Mouse (Mus musculus) adrenal gland, adult 18-20 months (tissue): ENCODE data around the gene Abhd2. TPM values are rescaled to one million over a fixed set of nuclear protein-coding genes. Genes with fewer than 3 reads are reported as not detected.
A peak's percentile ranks its signal among the peaks of the same experiment; 100 is the strongest.

Experiments used
- DNase-seq, 2 experiments: peaks; one replicate each; pipeline ENCODE4 v3.0.0; 2021 to 2022; ENCODE audit warnings: low spot score in 2 of 2
- total RNA-seq, 2 experiments: library from RNA; stranded (reverse); gene quantifications; 1 replicate in 1 of 2; 2 replicates in 1 of 2; pipeline ENCODE4 v1.2.3; 2021

Gene Abhd2
- total RNA-seq, 2 experiments from 2014 or later, result 1,132 to 1,460 TPM

GRCm38 (mm10) chr7:79316069-79316695, 43.2 kb downstream of the Abhd2 start:
- DNase-seq, result no peak

- DNase-seq, result no peak
These were observed 44.6 kb downstream of the Abhd2 start for GRCm38 (mm10) chr7:79317576-79317975.

GRCm38 (mm10) chr7:79318110-79318801, 45.3 kb downstream of the Abhd2 start:
- DNase-seq, result no peak

- DNase-seq, result no peak
These were observed 50.9 kb downstream of the Abhd2 start for GRCm38 (mm10) chr7:79323855-79324254.

- no peak for DNase-seq
These were observed 55.8 kb downstream of the Abhd2 start for GRCm38 (mm10) chr7:79328769-79329168.

- no peak for DNase-seq
These were observed 58.2 kb downstream of the Abhd2 start for GRCm38 (mm10) chr7:79331197-79331596.

GRCm38 (mm10) chr7:79333419-79333818, 60.4 kb downstream of the Abhd2 start:
- DNase-seq, result no peak

GRCm38 (mm10) chr7:79336362-79336910, 63.4 kb downstream of the Abhd2 start:
- peak in 1 of 2 experiments; percentile 28 for DNase-seq

- DNase-seq, result peak; percentile 52 to 58
These were observed 72.9 kb downstream of the Abhd2 start for GRCm38 (mm10) chr7:79345902-79346301.

- DNase-seq, result no peak
These were observed 73.6 kb downstream of the Abhd2 start for GRCm38 (mm10) chr7:79346555-79347075.

- no peak for DNase-seq
These were observed 74.3 kb downstream of the Abhd2 start for GRCm38 (mm10) chr7:79347108-79347813.

- DNase-seq, result no peak
These were observed 75.8 kb downstream of the Abhd2 start for GRCm38 (mm10) chr7:79348816-79349215.

GRCm38 (mm10) chr7:79349738-79350386, 76.9 kb downstream of the Abhd2 start:
- DNase-seq, result peak; percentile 46 to 59

- DNase-seq, result no peak
These were observed 85.6 kb downstream of the Abhd2 start for GRCm38 (mm10) chr7:79358350-79359182.

- DNase-seq, result no peak
These were observed 86.1 kb downstream of the Abhd2 start for GRCm38 (mm10) chr7:79359183-79359435.

- no peak for DNase-seq
These were observed 87.1 kb downstream of the Abhd2 start for GRCm38 (mm10) chr7:79360056-79360455.

- DNase-seq, result no peak
These were observed 89.2 kb downstream of the Abhd2 start for GRCm38 (mm10) chr7:79362208-79362607.

- no peak for DNase-seq
These were observed 89.8 kb downstream of the Abhd2 start for GRCm38 (mm10) chr7:79362830-79363229.

- DNase-seq, result no peak
These were observed 90.5 kb downstream of the Abhd2 start for GRCm38 (mm10) chr7:79363370-79364043.

- no peak for DNase-seq
These were observed 95.7 kb downstream of the Abhd2 start for GRCm38 (mm10) chr7:79368664-79369063.
